Mouse (Mus musculus) liver, embryonic 11.5 days (tissue): ENCODE measurements at regions not wholly inside any gene's neighbourhood (a gene's known extent, or its start where the extent isn't known, plus 50 kb on each side); places are given as distances from the start of the nearest gene placed in this dataset.

Source experiments
- ATAC-seq: fragments of 200-750 bp; cut with Nextera tagmentation; replicated peaks from 2 replicates; pipeline ENCODE4 v1.8.0; 2017; ENCODE audit warnings: moderate number of reproducible peaks, mild to moderate bottlenecking, moderate TSS enrichment, moderate library complexity; ENCODE audit not compliant: low FRiP score
- DNase-seq: peaks from one replicate; pipeline ENCODE4 v3.0.0-alpha.2; 2017; ENCODE audit warnings: low spot score
- H3K27ac ChIP-seq: fragments of 300-500 bp; sonication (generic); 2 replicates; pipeline ENCODE4 v1.5.1; 2014; ENCODE audit warnings: mild to moderate bottlenecking, low read depth, low read length, control low read depth
- H3K27me3 ChIP-seq: fragments of 300-500 bp; sonication (generic); replicated peaks from 2 replicates; pipeline ENCODE4 v1.6.1; 2014; ENCODE audit warnings: low read length, mixed read lengths; ENCODE audit not compliant: control insufficient read depth, insufficient read depth
- H3K36me3 ChIP-seq: fragments of 300-500 bp; sonication (generic); 2 replicates; pipeline ENCODE4 v1.6.1; 2014; ENCODE audit warnings: mild to moderate bottlenecking, low read length, moderate library complexity, mixed read lengths; ENCODE audit not compliant: control insufficient read depth, insufficient read depth
- H3K4me1 ChIP-seq: fragments of 300-500 bp; sonication (generic); replicated peaks from 2 replicates; pipeline ENCODE4 v1.6.1; 2014; ENCODE audit warnings: low read length, mixed read lengths; ENCODE audit not compliant: control insufficient read depth, insufficient read depth
- H3K4me2 ChIP-seq: fragments of 300-500 bp; sonication (generic); 2 replicates; pipeline ENCODE4 v1.6.1; 2014; ENCODE audit warnings: mild to moderate bottlenecking, control low read depth, moderate library complexity
- H3K4me3 ChIP-seq: fragments of 300-500 bp; sonication (generic); 2 replicates; pipeline ENCODE4 v1.5.1; 2014; ENCODE audit warnings: low read depth, low read length, control low read depth
- H3K9ac ChIP-seq: fragments of 300-500 bp; sonication (generic); 2 replicates; pipeline ENCODE4 v1.6.1; 2014; ENCODE audit warnings: low read depth, low read length, control low read depth
- H3K9me3 ChIP-seq: fragments of 300-500 bp; sonication (generic); 2 replicates; pipeline ENCODE4 v1.6.1; 2016; ENCODE audit warnings: low read length, inconsistent platforms, mixed read lengths; ENCODE audit not compliant: control insufficient read depth
- WGBS: fragments of 180-500 bp; shearing (Covaris S2); extraction: QIAGEN DNeasy Blood & Tissue Kit; methylation state at CpG from one replicate; pipeline ENCODE4 v1.1.7; 2014; 5-methylcytosine and 5-hydroxymethylcytosine counted together

GRCm38 (mm10) chr11:20982010-20982409 is 109.1 kb upstream of the Peli1 start:
- Histone ChIP-seq H3K9ac (no peak overlapping the region), H3K4me1 (peaks cover 7% of the 10 kb centered on the region; the same call in 1 of the 2 replicates), H3K27me3 (no peaks in the 10 kb centered on the region), H3K27ac (no peak overlapping the region), H3K4me3 (no peak overlapping the region), H3K36me3 (no peaks in the 10 kb centered on the region), H3K4me2 (no peak overlapping the region), H3K9me3 (no peaks in the 10 kb centered on the region)
- DNase-seq (peak; percentile 1), ATAC-seq (no peak)
- WGBS = 64% methylated on average over 1 of the region's 1 CpGs

GRCm38 (mm10) chr11:20982500-20982899 is 108.6 kb upstream of the Peli1 start:
- Histone ChIP-seq H3K27me3 (no peaks in the 10 kb centered on the region), H3K9ac (no peak overlapping the region), H3K4me3 (no peak overlapping the region), H3K9me3 (no peaks in the 10 kb centered on the region), H3K36me3 (no peaks in the 10 kb centered on the region), H3K4me1 (peaks cover 7% of the 10 kb centered on the region; the same call in 1 of the 2 replicates), H3K27ac (no peak overlapping the region), H3K4me2 (no peak overlapping the region)
- ATAC-seq = no peak
- 78% methylated on average over 6 of the region's 6 CpGs for WGBS
- no peak for DNase-seq

DNA sequence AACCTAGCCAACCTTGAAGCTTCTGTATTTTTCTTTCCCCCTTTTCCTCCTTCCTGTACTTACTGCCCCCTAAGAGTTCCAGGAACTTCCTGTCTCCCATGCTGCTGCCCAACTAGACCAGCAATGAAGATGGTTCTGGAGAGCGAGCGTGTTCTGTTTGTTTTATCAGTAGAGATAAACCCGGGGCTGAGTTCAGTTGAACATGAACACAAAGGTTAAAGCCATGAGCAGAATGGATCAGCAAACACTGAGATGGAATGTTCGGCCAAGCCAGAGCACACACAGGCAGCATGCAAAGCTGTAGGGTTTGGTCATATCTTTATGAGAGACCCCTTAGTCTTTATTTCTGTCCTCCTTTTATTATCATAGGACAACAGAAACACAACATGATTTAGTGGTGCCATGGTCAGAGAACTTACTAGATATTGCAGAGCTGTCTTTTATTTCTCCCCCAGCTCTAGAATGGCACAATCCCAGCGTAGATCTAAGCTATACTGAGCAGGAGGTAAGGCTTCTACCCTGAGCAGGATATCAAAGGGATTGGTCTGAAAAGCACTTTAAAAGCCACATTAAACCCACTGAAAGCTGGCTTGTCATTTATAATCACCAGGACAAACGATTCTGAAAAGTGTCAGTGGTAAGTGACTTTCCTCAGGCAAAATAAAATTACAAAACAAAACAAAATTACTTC is 105.9 kb upstream of the Peli1 start:
- H3K4me2 ChIP-seq = no peak overlapping the region
- no peaks in the 10 kb centered on the region for H3K27me3 ChIP-seq
- no peaks in the 10 kb centered on the region for H3K9me3 ChIP-seq
- WGBS = 32% methylated on average over 6 of the region's 6 CpGs
- H3K4me1 ChIP-seq = peaks cover 7% of the 10 kb centered on the region; the same call in 1 of the 2 replicates
- 0 out of 2 replicates have a peak, but pooled peaks have one; percentile 47 for ATAC-seq
- no peaks in the 10 kb centered on the region for H3K36me3 ChIP-seq
- DNase-seq = peak; percentile 30
- H3K4me3 ChIP-seq = no peak overlapping the region
- no peak overlapping the region for H3K27ac ChIP-seq
- H3K9ac ChIP-seq = no peak overlapping the region

DNA sequence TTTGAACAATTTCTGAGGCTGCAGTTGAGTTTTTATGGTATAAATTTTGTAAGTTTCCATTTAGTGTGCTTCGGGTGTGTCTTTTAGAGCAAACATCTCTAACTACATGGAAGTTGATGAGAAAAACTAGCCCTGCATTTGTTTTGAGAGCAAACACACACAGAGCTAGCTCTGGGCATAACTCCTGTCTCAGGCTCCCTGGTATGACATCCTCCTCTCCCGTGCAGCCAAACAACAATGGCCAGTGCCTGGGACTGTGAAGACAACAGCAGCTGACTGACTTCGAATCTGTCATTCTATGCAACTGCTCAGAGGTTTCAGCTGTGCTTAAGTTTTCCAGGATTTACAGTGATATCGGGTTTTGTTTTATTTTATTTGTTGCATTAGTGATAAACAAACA is 105.3 kb upstream of the Peli1 start:
- Histone ChIP-seq H3K4me2 (no peak overlapping the region), H3K9me3 (no peaks in the 10 kb centered on the region), H3K27ac (no peak overlapping the region), H3K27me3 (no peaks in the 10 kb centered on the region), H3K9ac (no peak overlapping the region), H3K4me1 (peaks cover 7% of the 10 kb centered on the region; the same call in 1 of the 2 replicates), H3K36me3 (no peaks in the 10 kb centered on the region), H3K4me3 (no peak overlapping the region)
- DNase-seq = peak; percentile 10
- WGBS = 61% methylated on average over 4 of the region's 4 CpGs
- ATAC-seq = no peak

GRCm38 (mm10) chr11:20987171-20987815 is 103.8 kb upstream of the Peli1 start:
- no peaks in the 10 kb centered on the region for H3K36me3 ChIP-seq
- no peak overlapping the region for H3K27ac ChIP-seq
- H3K4me1 ChIP-seq = peaks cover 7% of the 10 kb centered on the region; the same call in 1 of the 2 replicates
- no peak overlapping the region for H3K9ac ChIP-seq
- H3K9me3 ChIP-seq = no peaks in the 10 kb centered on the region
- DNase-seq (peak; percentile 24), ATAC-seq (no peak)
- 65% methylated on average over 5 of the region's 5 CpGs for WGBS
- no peak overlapping the region for H3K4me2 ChIP-seq
- H3K27me3 ChIP-seq = no peaks in the 10 kb centered on the region
- no peak overlapping the region for H3K4me3 ChIP-seq

GRCm38 (mm10) chr11:20987841-20988251 is 103.2 kb upstream of the Peli1 start:
- Histone ChIP-seq H3K4me2 (no peak overlapping the region), H3K9ac (no peak overlapping the region), H3K27ac (no peak overlapping the region), H3K27me3 (no peaks in the 10 kb centered on the region), H3K4me3 (no peak overlapping the region), H3K9me3 (no peaks in the 10 kb centered on the region), H3K4me1 (peaks cover 7% of the 10 kb centered on the region; the same call in 1 of the 2 replicates), H3K36me3 (no peaks in the 10 kb centered on the region)
- DNase-seq = peak; percentile 18
- ATAC-seq = no peak
- 87% methylated on average over 11 of the region's 11 CpGs for WGBS

DNA sequence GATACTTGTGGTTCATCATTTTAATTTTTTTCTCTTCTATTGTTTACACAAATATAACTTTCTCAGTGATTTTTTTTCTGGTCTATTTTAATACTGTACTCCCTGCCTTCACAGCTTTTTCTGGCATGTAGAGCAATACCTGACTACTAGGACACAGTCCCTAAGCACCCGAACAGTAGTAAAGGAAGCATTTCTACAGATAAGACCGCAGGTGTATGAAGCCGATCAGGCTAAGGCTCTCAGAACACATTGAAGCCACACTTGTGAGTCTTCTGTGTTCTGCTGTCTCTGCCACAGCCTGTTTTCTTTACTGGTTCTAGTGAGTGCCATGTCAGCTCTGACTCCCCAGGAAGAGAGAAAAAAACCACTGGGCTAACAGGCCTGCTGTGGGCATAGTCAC is 102.2 kb upstream of the Peli1 start:
- 60% methylated on average over 3 of the region's 3 CpGs for WGBS
- Histone ChIP-seq H3K27ac (no peak overlapping the region), H3K4me2 (no peak overlapping the region), H3K4me1 (peaks cover 7% of the 10 kb centered on the region; the same call in 1 of the 2 replicates), H3K36me3 (no peaks in the 10 kb centered on the region), H3K9ac (no peak overlapping the region), H3K9me3 (no peaks in the 10 kb centered on the region), H3K4me3 (no peak overlapping the region), H3K27me3 (no peaks in the 10 kb centered on the region)
- no peak for DNase-seq
- 0 out of 2 replicates have a peak, but pooled peaks have one; percentile 63 for ATAC-seq

DNA sequence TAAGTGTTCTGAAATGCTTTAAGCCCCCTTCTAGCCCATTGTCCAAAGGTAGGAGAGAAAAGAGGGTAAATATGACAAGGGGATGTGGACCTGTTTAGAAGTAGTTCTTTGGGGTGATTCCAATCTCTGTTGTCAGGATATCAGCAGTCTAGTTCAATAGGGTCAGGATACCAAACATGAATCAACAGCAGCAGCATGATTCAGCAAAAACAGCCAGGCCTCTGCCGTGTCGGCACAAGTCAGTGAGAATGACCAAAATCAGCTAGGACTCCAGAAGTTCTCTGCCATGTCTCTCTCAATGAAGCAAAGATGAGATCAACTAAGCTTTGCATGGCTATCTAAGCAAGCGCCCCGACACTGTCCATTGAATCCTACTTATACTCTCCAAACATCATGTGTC is 97.5 kb upstream of the Peli1 start:
- DNase-seq (peak; percentile 29), ATAC-seq (no peak)
- Histone ChIP-seq H3K27ac (no peak overlapping the region), H3K27me3 (no peaks in the 10 kb centered on the region), H3K9ac (no peak overlapping the region), H3K9me3 (no peaks in the 10 kb centered on the region), H3K4me3 (no peak overlapping the region), H3K4me1 (no peaks in the 10 kb centered on the region), H3K36me3 (no peaks in the 10 kb centered on the region), H3K4me2 (no peak overlapping the region)
- WGBS = 76% methylated on average over 4 of the region's 4 CpGs

- H3K27ac ChIP-seq = no peak overlapping the region
- H3K4me1 ChIP-seq = no peaks in the 10 kb centered on the region
- ATAC-seq = peak; percentile 88
- no peaks in the 10 kb centered on the region for H3K27me3 ChIP-seq
- no peak overlapping the region for H3K4me3 ChIP-seq
- WGBS = 60% methylated on average over 3 of the region's 3 CpGs
- H3K9ac ChIP-seq = no peak overlapping the region
- H3K36me3 ChIP-seq = no peaks in the 10 kb centered on the region
- H3K4me2 ChIP-seq = no peak overlapping the region
- no peaks in the 10 kb centered on the region for H3K9me3 ChIP-seq
- DNase-seq = peak; percentile 8
Measured at GRCm38 (mm10) chr11:21001400-21001799, 89.7 kb upstream of the Peli1 start.
